Mouse (Mus musculus): ENCODE measurements around the gene Tmem54. TPM values are rescaled to one million over a fixed set of nuclear protein-coding genes. Genes with fewer than 3 reads are reported as not detected.

The Tmem54 gene
- total RNA-seq, 1 experiment from 2014 or later: not detected

DNA sequence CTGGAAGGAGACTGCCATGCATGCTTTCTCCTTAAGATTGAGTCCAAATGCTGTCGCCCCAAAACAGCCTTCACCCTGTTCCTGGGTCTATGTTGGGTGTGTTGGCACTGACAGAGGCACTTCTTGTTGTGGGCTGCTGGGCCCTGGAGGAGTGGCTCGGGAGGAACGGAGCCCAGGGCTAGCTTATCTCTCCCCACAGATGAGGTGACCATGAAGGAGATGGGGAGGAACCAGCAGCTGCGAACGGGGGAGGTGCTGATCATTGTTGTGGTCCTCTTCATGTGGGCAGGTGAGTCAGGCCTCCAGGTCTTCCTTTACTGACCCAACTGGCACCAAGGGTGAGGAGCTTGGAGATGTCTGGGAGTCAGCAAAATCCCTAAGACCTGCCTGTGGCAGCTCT lies 34.3 kb downstream of the Tmem54 start:
- no peak for ATAC-seq (replicated peaks in 1 of 2; ENCODE audit: insufficient read depth in 1 of 2, low FRiP score in 2 of 2, low TSS enrichment in 1 of 2, low read depth in 1 of 2, poor library complexity in 2 of 2, severe bottlenecking in 2 of 2)

- 0 out of 4 replicates have a peak, but pooled peaks of 1 of the 2 experiments have one; percentile 22 for ATAC-seq (replicated peaks in 1 of 2; ENCODE audit: insufficient read depth in 1 of 2, low FRiP score in 2 of 2, low TSS enrichment in 1 of 2, low read depth in 1 of 2, poor library complexity in 2 of 2, severe bottlenecking in 2 of 2)
Observed at GRCm38 (mm10) chr4:129140808-129141207, 35.5 kb downstream of the Tmem54 start.

GRCm38 (mm10) chr4:129141560-129142438 lies 36.5 kb downstream of the Tmem54 start:
- 0 out of 4 replicates have a peak, but pooled peaks of 1 of the 2 experiments have one; percentile 6 for ATAC-seq (replicated peaks in 1 of 2; ENCODE audit: insufficient read depth in 1 of 2, low FRiP score in 2 of 2, low TSS enrichment in 1 of 2, low read depth in 1 of 2, poor library complexity in 2 of 2, severe bottlenecking in 2 of 2)

DNA sequence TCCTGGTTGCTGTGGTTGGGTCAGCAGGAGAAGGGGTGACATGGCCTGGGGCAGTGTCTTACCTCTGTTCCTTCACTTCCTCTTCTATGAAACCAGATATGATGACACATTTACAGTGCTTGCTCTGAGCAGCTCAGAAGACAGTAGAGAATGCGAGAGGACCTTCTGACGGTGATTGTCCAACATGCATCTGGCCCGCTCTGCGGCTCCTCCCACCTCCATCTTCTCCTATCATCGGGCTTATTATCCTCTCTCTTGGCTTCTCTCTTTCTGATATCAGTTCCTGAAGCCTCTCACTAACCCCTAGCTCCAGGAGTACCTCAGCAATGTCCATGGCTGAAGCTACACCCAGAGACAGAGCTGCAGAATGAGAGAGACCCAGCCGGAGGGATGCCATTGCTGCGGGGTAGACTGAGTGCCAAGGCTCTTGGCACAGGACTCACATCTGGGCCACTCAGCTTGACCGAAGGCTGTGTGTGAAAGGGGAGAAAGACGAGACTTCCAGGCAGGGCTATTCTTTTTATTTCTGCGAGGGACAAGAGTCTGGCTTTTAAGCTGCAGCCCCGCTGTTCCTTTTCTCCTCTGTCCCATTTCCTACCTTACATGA lies 37.2 kb downstream of the Tmem54 start:
- peak in 1 of 2 experiments; percentile 33; a peak in 1 of 4 replicates for ATAC-seq (replicated peaks in 1 of 2; ENCODE audit: insufficient read depth in 1 of 2, low FRiP score in 2 of 2, low TSS enrichment in 1 of 2, low read depth in 1 of 2, poor library complexity in 2 of 2, severe bottlenecking in 2 of 2)

DNA sequence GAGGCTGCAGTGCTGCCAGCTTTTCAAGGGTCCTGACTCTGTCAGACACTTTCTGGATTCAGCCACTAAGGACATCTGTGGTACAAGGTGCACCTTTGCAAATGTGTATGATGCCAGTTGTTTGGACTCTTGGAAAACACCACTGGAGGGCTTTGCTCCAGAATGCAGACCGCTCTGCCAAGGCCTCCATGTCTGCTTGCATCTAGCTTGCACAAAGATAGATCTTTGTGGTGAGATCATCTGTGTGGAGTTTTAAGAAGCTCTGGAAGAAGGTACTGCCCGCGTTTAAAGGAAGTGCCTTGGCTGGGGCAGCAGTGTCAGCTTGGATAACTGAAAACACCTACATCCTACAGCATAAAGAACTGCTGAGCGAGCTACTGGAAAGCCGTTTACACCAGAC lies 38.2 kb downstream of the Tmem54 start:
- no peak for ATAC-seq (replicated peaks in 1 of 2; ENCODE audit: insufficient read depth in 1 of 2, low FRiP score in 2 of 2, low TSS enrichment in 1 of 2, low read depth in 1 of 2, poor library complexity in 2 of 2, severe bottlenecking in 2 of 2)

DNA sequence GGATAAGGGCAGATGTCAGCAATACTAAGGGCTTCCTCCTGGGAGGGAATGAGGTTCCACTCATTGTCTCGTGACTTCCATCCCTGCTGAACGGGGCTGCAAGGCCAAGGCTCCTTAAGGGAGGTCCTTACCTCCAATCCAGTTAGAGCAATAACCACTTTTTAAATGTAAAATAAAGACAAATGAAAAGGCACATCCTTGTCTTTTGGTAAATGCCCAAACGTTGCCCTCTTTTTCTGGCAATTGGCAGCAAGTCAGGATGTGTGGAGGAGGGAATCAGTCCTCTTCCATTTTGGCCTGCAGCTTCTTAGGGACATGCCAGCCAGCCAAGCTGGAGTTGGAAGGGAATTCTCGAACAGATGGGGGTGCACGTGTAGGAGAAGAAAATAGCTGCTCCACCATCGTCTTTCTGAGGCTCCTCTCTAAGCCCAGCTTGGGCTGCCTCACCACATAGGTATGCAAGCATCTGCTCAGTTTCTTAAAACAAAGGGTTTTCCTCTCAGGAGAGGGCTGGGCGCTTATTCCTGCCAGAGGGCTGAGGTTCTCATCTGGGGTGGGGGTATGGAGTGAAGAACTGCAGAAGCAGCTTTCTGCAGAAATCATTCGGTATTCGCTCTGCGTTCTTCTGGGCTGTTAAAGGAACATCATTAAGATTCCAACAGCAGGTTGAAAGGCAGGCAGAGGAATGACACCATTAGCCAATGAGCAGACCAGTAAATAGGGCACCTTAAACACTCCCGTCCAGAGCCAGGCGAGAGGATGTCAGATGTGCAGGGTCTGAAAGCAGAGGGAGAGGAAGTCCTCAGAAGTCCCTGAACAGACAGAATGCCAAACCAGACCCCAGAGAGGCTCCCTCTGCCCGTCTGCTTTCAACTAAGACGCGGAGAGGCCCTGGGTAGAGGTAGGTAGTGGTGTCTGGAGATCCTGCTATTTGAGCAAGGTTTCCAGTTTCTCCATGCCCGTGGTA lies 39.3 kb downstream of the Tmem54 start:
- no peak for ATAC-seq (replicated peaks in 1 of 2; ENCODE audit: insufficient read depth in 1 of 2, low FRiP score in 2 of 2, low TSS enrichment in 1 of 2, low read depth in 1 of 2, poor library complexity in 2 of 2, severe bottlenecking in 2 of 2)

GRCm38 (mm10) chr4:129145411-129145810 lies 40.1 kb downstream of the Tmem54 start:
- no peak for ATAC-seq (replicated peaks in 1 of 2; ENCODE audit: insufficient read depth in 1 of 2, low FRiP score in 2 of 2, low TSS enrichment in 1 of 2, low read depth in 1 of 2, poor library complexity in 2 of 2, severe bottlenecking in 2 of 2)

- no peak for ATAC-seq (replicated peaks in 1 of 2; ENCODE audit: insufficient read depth in 1 of 2, low FRiP score in 2 of 2, low TSS enrichment in 1 of 2, low read depth in 1 of 2, poor library complexity in 2 of 2, severe bottlenecking in 2 of 2)
Observed at GRCm38 (mm10) chr4:129145943-129146342, 40.6 kb downstream of the Tmem54 start.

- peak in 1 of 2 experiments; percentile 51; a peak in 1 of 4 replicates for ATAC-seq (replicated peaks in 1 of 2; ENCODE audit: insufficient read depth in 1 of 2, low FRiP score in 2 of 2, low TSS enrichment in 1 of 2, low read depth in 1 of 2, poor library complexity in 2 of 2, severe bottlenecking in 2 of 2)
Observed at GRCm38 (mm10) chr4:129146392-129146791, 41.0 kb downstream of the Tmem54 start.

- ATAC-seq (replicated peaks in 1 of 2; ENCODE audit: insufficient read depth in 1 of 2, low FRiP score in 2 of 2, low TSS enrichment in 1 of 2, low read depth in 1 of 2, poor library complexity in 2 of 2, severe bottlenecking in 2 of 2): no peak
Observed at GRCm38 (mm10) chr4:129147552-129148103, 42.3 kb downstream of the Tmem54 start.

DNA sequence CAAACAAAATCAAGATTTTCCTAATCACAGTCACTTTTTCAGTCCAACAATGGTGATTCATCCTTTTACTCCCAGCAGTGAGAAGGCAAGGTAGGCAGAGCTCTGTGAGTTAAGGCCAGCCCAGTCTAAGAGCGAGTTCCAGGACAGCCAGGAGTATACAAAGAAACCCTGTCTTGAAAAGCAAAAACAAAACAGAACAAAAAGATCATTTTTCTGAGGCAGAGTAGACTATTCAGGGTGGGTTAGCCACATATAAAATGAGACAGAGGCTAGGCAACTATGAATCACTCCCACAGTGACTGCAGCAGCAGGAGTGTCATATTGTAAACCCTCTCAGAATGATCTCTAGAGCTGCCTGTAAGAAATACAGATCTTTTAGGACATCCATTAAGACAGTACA lies 44.0 kb downstream of the Tmem54 start:
- no peak for ATAC-seq (replicated peaks in 1 of 2; ENCODE audit: insufficient read depth in 1 of 2, low FRiP score in 2 of 2, low TSS enrichment in 1 of 2, low read depth in 1 of 2, poor library complexity in 2 of 2, severe bottlenecking in 2 of 2)

- no peak for ATAC-seq (replicated peaks in 1 of 2; ENCODE audit: insufficient read depth in 1 of 2, low FRiP score in 2 of 2, low TSS enrichment in 1 of 2, low read depth in 1 of 2, poor library complexity in 2 of 2, severe bottlenecking in 2 of 2)
Observed at GRCm38 (mm10) chr4:129151276-129151811, 46.0 kb downstream of the Tmem54 start.

GRCm38 (mm10) chr4:129157541-129157940 lies 52.2 kb downstream of the Tmem54 start:
- no peak for ATAC-seq (replicated peaks in 1 of 2; ENCODE audit: insufficient read depth in 1 of 2, low FRiP score in 2 of 2, low TSS enrichment in 1 of 2, low read depth in 1 of 2, poor library complexity in 2 of 2, severe bottlenecking in 2 of 2)

DNA sequence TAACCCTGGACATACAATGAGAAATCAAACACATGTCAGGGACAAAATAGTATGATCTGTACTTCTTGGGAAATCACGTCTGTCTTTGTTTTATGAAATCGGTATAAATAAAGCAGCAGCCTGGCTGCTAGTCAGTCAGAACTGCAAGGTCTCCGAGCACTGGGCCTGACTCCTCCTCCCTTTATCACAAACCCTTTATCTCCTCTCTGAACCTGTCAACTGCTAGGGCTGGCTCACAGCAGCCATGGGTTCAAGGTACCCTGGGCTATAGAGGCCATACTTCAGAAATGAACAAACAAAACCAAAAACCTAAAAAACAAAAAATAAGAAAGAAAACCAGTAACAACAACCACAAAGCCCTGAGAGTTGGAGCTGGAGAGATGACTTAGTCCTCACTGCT lies 53.2 kb downstream of the Tmem54 start:
- no peak for ATAC-seq (replicated peaks in 1 of 2; ENCODE audit: insufficient read depth in 1 of 2, low FRiP score in 2 of 2, low TSS enrichment in 1 of 2, low read depth in 1 of 2, poor library complexity in 2 of 2, severe bottlenecking in 2 of 2)

GRCm38 (mm10) chr4:129161076-129161475 lies 55.7 kb downstream of the Tmem54 start:
- ATAC-seq (replicated peaks in 1 of 2; ENCODE audit: insufficient read depth in 1 of 2, low FRiP score in 2 of 2, low TSS enrichment in 1 of 2, low read depth in 1 of 2, poor library complexity in 2 of 2, severe bottlenecking in 2 of 2): no peak

Measured in hematopoietic stem cell, adult 5-6 weeks (primary cell).